Mouse (Mus musculus): ENCODE data around the gene Olfr624.
"Not testable (repeated sequence)": the region's sequence is repeated elsewhere in the genome, so short reads cannot be mapped to it uniquely, and the experiment has no call there.

GRCm38 (mm10) chr7:103716398-103716797, 45.4 kb upstream of the Olfr624 start:
- TF ChIP-seq CTCF (IDR thresholded peaks at IDR 0.05; ENCODE audit: low read depth, low read length); POLR2A (IDR thresholded peaks at IDR 0.05; ENCODE audit: insufficient read depth, low read length): not testable (repeated sequence)

All from ES-Bruce4 (cell line).